Mouse (Mus musculus) adrenal gland, adult 18-20 months (tissue): ENCODE data around the gene Caskin2. TPM values are rescaled to one million over a fixed set of nuclear protein-coding genes. Genes with fewer than 3 reads are reported as not detected.
A peak's percentile ranks its signal among the peaks of the same experiment; 100 is the strongest.

ENCODE experiments used
- DNase-seq, 2 experiments: peaks; one replicate each; pipeline ENCODE4 v3.0.0; 2021 to 2022; ENCODE audit warnings: low spot score in 2 of 2
- total RNA-seq, 2 experiments: library from RNA; stranded (reverse); gene quantifications; 1 replicate in 1 of 2; 2 replicates in 1 of 2; pipeline ENCODE4 v1.2.3; 2021

The Caskin2 gene
- total RNA-seq, 2 experiments from 2014 or later: 55.1 to 59.8 TPM

DNA sequence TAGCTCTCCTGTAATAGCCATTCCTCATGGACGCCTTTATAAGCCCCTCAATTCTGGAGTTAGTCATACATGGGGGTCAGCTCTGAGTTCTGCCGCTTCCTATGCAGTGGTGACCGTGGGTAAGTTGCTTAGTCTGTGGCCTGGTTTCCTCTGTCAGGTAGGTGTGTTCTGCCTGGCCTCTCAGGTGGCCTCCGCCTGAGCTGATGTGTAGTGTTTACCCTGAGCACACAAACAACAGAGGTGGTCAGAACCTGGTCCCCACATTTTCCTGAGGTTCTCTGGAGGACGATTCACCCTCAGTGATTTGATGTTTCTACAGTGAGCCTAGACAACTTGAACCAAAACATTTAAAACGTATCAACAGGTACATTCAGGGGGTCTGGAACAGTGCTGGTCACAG, 18.6 kb upstream of the Caskin2 start:
- DNase-seq: no peak

DNA sequence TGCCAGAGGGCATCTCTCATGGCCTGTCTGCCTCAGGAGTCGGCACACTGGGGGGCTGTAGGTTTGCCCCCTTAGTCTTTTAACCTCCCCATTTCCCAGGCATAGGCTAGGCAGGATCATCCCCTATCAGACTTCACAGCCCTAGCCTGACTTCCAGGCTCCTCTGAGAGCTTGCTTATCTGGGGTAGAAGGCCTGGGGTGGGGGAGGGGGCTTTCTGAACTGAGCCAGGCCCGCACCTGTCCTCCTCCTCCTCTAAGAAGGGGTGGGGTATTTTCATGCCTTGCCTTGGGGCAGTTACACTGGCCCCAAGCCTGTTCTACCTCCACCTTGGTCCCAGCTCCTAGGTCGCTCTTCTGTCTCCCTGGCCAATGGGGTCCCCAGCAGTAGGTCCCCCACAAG, 18.1 kb upstream of the Caskin2 start:
- no peak for DNase-seq

DNA sequence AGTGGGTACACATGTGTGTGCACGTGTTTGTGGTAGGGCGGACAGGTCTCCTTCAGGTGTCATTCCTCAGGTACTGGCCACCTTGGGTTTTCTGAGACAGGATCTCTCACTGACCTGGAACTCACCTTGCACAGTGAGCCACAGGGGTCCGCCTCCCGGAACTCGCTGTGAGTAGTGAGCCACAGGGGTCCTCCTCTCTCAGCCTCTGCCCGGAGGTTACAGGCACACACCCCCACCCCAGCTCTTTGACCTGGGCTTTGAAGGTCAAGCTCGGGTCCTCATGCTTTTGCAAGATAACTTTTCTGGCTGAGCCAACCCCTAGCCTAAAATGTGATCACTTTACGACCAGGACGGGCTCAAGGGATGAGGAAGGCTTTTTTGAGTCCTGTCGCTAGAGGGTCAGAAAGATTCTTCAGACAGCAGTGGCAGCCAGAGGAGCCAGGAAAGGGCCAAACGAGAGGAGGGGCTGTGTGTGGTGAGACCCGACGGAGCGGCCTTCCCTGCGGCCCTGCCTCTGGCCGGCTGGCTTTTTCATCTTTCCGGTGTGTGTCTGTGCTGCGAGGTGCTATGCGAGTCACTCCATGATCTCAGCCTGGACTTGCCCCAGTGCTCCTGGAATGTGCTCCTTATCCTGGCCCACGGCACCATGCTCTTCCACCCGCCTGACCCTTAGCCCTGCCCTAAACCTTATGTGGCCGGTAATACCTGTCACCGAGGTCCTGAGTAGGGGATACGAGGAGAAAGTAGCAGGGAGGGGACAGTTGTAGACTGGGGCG, 17.3 kb upstream of the Caskin2 start:
- no peak for DNase-seq

DNA sequence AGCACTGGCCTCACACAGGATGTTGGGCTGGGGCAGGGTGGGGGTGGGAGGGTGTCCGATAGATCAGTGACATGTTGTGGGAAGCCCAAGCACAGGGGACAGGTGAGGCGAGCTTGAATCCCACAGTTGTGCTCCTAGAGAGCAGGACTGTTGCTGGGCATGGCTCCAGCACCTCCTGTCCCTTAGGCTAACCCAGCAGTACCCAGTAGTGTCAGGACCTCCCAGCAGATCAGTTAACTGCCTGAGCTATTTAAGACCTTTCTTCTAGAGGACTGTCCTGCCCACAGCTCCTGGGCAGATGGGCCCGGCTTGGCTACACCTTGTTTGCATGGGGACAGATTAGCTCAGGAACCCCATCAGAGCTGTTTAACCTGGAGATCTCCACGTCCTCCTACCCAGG, 15.6 kb upstream of the Caskin2 start:
- no peak for DNase-seq

DNA sequence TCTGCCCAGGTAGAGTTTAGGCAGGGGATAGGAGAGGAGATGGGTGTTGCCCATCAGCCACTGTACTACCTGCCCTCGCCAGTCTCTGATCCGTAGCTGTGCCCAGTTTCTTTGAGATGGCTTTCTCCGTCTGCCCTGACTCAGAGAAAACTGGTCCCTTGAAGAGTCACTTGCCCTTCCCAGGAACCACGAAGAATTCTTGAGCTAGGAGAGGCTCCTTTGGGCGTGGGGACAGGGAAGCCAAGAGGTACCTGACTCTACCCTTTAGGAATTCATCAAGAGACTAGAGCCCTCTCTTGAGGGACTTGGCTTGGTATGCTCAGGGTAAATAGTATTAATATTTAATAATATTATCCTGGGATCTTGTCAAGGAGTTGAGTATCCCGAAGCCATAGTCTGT, 14.2 kb upstream of the Caskin2 start:
- DNase-seq: no peak

DNA sequence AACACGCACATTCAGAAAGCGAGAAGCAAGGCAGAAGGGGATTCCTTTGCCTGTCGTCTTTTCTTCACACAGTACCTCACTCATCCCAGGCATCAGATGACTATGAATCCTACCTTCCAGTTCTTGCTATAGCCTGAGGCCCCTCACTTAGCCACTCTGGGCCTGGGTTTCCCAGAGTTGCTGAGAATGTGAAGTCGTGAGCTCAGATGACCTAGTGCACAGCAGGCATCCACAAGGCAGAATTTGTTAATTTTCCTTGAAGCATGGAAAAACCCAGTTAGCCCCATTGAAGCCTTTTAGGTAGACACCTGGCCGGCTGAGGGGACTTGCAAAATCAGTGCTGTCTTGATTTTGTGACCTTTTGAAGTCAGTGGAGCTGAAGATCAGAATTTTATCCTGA, 13.0 kb upstream of the Caskin2 start:
- no peak for DNase-seq

DNA sequence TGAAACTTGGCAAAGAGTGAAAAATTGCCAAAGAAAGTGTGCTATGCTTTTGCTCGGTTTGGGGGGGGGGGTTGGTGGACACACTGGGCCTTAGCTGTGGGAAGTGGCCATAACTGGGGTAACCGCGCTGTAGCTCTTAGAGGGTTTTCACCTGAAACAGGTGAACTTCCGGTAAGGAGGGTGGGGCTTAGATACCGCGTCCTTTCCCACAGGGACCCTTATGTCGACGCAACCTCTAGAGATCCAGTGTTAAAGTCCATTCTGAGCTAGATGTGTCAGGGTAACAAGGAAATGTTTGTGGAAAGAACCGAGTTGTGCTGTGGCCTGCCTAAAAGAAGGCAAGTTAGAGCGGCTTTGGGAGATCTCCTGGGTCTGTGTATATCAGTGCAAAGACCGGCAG, 11.4 kb upstream of the Caskin2 start:
- DNase-seq: no peak

DNA sequence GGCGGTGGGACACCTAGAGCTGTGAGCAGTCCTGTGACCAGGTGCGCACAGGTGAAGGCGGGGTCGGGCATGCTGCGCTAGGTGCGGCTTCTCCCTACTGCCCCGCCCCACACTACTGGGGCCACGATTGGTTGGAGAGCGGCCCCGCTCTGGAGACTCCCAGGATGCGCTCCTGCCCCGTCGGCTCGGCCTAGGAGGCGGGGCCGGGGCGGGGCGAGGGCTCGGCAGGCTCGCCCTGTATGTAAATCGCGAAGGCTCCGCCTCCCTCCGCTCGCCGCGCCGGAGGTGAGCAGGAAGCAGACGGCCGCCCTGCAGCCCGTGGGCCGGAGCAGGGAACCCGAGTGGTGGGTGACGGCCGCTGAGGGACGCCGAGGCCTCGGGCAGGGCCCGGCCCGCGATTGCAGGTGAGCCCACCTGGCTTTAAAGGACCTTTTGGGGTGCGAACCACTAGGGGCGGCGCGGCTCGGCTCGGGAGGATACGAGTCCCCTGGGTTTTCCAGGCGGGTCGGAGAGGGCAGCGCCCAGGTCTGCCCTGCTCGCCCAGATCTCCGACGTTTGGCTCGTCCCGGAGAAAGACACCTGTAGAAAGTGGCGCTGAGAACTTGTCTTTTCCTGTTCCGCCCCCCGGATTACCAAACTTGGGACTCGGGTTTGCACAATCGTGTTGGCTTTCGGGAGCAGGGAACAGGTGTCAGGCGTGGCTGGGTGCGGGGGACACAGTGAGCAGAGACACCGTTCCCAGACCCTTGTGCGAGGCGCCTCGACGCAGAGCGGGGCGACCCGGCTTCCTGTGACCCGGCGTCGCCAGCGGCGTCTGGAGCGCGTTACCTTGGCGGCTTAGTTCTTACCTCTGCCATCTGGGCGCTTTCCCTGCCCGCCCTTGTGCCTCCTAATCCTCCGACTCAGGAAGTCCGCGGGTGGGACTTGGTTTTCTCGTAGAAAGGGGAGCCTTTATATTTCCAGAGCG, 10.6 kb upstream of the Caskin2 start, which contains the start of gene Llgl2:
Gene Llgl2 (plus strand): TSS at position 276 of the 967 bp plus-strand sequence.
- peak; percentile 85 to 87 for DNase-seq

DNA sequence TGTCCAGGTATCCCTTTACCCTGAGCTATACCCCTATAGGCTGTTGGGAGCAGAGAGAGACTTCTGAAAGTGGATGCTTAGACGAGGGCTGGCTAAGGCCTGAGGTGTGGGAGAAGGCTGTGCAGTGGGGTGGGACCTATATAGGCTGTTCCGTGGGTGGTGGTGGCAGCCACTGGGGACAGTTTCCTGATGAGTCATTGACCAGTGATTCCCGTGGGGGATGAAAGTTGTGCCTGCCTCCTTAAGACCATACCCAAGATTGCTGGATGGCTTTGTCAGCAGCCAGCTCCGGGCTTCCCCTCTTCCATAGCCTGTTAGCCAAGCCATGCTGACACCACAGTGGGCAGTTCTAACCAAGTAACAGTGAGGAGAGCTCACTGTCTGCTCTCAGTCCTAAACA, 7.6 kb upstream of the Caskin2 start:
- DNase-seq: no peak

DNA sequence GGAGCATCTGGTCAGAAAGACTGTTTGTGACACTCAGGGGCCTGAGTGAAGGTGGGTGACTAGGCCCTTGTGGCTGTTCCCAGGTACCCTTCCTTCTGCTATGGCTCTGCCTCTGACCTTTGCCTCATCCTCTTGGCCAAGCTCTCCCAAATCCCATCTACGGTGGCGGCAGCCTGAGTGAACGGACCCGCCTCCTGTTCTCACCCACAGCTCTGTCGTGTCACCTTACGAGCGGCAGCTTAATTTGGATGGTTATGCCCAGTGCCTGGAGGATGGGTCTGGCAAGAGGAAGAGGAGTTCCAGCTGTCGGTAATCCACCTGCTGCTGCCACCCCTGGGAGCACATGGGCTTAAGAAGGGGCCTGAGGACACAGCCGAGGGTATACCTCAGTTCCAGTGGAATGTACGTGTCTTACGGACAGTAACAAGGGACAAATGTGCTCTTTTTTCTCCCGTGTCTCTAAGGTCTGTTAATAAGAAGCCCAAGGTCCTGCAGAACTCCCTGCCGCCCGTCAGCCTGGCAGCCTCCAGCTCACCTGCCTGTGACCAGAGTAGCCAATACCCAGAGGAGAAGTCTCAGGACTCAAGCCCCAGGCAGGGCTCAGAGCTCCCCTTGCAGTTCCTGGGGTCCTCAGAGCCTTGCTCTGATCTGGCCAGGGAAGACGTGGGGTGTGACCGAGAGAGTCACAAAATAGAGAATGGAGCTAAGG, 6.6 kb upstream of the Caskin2 start:
- DNase-seq: no peak

DNA sequence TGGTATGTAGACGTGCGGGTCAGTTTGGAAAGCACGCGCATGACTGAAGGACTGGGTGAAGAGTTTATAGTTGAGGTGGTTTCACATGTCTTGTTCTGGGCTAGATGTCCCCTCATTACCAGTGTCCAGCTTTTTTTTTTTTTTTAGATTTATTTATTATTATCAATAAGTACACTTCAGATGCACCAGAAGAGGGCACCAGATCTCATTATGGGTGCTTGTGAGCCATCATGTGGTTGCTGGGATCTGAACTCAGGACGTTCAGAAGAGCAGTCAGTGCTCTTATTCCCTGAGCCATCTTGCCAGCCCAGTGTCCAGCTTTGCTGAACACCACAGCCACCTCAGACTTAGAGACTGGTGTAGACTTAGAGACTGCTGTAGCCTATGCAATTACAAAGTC, 3.9 kb upstream of the Caskin2 start:
- DNase-seq: no peak

DNA sequence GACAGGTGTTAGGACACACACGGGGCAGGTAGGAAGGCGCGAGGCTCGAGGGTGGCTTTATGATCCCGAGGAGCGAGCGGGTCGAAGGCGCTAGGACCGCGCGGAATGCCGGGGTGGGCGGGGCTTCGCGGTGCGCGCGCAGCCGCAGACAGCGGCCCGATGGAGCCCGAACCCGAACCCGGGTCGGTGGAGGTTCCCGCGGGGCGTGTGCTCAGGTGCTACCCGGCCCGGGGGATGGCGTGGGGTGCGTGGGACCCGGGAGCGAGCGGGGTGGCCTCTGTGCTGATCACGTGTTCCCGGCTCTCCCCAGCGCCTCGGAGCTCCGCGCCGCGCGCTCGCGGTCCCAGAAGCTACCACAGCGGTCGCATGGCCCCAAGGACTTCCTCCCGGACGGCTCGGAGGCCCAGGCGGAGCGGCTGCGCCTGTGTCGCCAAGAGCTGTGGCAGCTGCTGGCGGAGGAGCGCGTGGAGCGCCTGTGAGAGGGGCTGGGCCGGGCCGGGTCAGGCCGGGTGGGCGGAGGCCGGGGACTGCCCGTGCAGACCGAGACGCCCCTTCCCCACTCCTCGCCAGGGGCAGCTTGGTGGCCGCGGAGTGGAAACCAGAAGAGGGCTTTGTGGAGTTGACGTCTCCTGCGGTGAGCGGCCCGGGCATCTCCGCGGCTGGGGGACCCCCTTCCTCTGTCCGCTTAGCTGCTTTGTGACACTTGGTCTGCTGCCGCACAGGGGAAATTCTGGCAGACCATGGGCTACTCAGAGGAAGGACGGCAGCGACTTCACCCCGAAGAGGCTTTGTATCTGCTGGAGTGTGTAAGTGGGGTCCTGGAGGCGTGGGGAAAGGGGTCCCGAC, 1.4 kb upstream of the Caskin2 start, which contains the start of gene Tsen54:
Gene Tsen54 (plus strand): TSS at position 120 of the 846 bp plus-strand sequence.
- DNase-seq: peak; percentile 91 to 95

DNA sequence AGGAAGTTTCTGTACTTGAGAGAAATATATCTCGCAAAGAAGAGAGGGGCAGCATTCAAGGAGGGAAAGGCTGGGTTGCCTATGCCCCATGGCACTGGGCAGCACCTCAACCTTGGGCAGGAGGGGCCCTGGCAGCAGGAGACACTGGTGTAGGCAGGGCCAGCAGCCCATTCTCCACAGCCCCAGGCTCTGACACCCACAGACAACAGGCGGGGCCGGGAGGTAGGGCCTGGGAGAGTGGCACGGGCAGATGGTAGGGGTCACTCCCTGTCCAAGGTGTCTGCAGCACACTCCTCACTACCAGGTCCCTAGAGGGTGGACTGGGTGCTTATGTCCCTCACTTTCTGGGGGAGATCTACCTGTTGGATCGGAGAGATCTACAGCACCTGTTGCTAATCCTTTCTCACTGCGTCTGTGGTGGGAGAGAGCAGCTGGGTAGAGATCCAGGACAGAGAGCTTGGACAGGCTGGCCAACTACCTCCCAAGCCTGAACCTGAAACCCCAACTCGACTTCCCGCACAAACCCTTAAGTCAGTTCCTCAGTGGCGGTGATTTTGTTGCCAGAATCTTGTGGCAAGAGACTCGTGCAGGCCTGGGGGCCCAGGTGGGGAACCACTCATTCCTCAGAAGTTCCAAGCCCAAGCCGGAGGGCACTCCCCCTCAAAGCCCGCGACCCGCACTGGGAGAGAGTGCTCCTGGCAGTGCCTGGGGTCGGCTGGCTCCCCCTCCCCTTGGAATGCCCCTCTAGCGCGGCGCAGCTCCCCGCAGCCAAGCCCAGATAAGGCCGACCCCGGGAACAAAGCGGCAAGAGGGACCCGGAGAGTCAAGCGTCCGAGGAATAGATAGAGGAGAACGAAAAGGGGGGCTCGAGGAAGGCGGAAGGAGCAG, 662 bp downstream of the Caskin2 start:
- DNase-seq: peak in 1 of 2 experiments; percentile 52

DNA sequence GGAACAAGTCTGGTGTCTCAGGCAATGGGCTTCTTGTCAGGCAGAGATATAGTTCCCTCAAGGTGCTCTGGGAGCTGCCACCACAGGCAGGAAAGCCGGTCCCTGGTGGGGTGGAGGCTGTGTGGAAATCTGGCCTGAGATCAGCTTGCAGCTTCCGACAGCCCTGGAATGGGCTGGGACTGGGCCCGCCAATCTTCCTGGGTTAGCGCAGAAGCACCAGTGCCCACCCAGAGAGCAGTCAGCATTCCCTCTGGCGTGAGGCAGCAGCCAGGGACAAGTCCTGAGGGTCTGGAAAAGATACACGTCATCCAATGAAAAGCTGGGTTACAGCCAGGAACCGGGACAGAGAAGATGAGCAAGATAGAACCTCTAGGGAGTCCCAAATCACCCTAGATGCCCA, 1.3 kb downstream of the Caskin2 start:
- peak in 1 of 2 experiments; percentile 50 for DNase-seq

DNA sequence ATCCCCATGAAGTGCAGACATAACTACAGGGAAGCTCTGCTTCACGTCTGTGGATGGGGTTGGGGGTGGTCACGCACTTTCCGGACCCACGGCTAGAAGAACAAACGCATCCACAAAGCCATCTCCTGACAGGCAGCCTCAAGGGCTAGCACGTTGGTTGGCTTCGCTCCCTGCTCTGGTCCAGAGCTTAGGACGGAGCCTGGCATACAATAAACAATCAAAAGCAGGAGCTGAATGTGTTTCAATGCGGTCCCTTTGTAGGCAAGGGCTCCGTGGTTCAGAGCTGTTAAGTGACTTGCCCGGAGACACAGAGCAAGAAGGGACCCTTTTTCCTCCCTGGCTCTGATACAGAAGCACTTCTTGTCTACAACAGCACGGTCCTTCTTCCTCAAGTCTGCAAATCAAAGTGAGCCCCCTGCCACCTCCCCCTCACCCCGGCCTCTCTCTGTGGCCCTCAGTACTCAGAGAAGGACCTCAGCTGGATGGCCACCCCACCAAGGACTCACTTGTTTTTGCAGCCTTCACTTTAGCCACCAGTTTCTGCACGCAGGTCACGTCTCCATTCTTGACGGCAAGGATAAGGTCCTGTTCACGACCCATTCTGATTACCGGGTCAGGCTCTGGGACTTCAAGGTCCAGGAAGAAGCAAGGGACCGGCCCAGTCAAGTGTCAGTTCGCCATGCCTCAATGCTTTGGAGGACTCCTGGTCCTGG, 1.9 kb downstream of the Caskin2 start:
- DNase-seq: no peak

DNA sequence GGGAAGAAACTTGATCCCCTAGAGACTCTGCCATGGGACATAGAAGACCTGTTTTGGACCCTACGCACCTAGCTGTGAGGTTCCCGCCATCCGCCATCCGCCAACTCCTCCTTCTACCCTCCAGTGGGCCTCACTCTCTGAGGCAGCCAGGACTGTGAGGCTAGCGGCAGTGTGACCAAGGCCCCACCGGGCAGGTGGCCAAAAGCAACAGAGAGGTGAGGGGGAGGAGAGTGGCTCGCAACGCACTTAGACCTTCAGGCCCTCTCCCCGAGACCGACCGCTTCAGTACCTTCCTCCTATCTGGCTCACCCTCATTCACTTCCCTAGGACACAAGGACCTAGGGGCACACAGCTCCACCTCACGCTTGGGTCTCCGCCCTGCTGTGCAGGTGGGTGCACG, 3.1 kb downstream of the Caskin2 start:
- DNase-seq: peak; percentile 69 to 74

DNA sequence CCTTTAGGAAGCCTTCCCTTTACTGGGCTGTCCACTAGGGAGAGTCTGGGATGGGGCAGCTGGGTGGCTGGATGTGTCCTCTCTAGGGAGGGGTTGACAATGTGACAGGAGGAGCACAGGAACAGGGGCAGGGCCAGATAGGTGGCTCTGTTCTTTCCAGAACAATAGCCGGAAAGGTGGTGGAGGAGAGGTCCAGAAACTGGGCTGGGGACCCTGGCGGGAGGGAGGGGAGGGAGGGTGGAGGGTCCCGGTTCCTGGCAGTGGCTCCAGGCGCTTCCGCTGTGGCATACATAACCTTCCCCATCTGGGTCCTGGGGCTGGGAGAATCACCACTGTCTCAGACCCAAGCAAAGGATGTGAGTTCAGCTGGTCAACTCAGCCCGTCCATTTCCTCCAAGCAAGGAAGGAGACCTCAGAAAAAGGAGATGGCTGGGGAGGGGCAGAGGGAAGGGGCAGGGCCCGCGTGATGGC, 4.1 kb downstream of the Caskin2 start:
- DNase-seq: no peak

DNA sequence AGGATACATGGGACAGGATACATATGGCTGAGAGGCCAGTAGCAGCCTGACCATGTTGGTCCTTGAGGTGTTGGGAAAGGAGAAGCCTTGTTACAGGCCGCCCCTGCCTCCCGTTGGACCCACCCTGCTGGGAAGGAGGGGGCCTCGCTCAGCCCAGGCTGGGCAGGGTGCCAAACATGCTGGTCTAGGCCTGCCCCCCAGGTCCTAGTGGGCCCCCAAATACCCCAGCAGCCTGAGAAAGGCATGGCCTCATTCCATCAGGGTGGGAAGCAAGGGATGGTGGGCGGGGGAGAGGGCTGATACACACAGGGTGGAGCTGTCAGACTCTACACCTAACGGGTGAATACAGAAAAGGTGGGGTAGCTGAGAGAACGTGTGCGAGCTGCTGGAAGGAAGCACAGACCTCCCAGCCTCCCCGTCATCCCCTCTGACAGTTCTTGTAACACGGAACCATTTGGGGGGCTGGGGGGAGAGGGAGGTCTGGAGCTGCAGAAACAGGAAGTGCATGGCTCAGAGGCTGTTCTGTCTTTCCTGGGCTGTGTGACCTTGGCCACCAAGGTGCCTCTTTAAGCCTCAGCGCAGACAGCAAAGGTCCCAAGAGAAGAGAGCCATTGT, 4.6 kb downstream of the Caskin2 start:
- DNase-seq: peak in 1 of 2 experiments; percentile 63
